Mouse (Mus musculus) stomach, postnatal 0 days (tissue): ENCODE data around the gene Fmn2. TPM values are rescaled to one million over a fixed set of nuclear protein-coding genes. Genes with fewer than 3 reads are reported as not detected.
A peak's percentile ranks its signal among the peaks of the same experiment; 100 is the strongest.

Experiments used
- ATAC-seq: fragments of 200-750 bp; cut with Nextera tagmentation; 2 replicates; pipeline ENCODE4 v1.8.0; 2017; ENCODE audit not compliant: low FRiP score, low TSS enrichment
- DNase-seq: peaks from one replicate; pipeline ENCODE4 v3.0.0-alpha.2; 2016; ENCODE audit warnings: low spot score
- H3K27ac ChIP-seq: fragments of 300-500 bp; sonication (generic); replicated peaks from 2 replicates; pipeline ENCODE4 v1.5.1; 2014; ENCODE audit warnings: mild to moderate bottlenecking, control low read depth
- H3K27me3 ChIP-seq: fragments of 300-500 bp; sonication (generic); 2 replicates; pipeline ENCODE4 v1.6.1; 2014; ENCODE audit warnings: low read length; ENCODE audit not compliant: control insufficient read depth, insufficient read depth
- H3K36me3 ChIP-seq: fragments of 300-500 bp; sonication (generic); 2 replicates; pipeline ENCODE4 v1.6.1; 2014; ENCODE audit warnings: low read length, mixed read lengths; ENCODE audit not compliant: control insufficient read depth, insufficient read depth
- H3K4me1 ChIP-seq: fragments of 300-500 bp; sonication (generic); replicated peaks from 2 replicates; pipeline ENCODE4 v1.6.1; 2014; ENCODE audit warnings: antibody characterized with exemption; ENCODE audit not compliant: control insufficient read depth, insufficient read depth
- H3K4me2 ChIP-seq: fragments of 300-500 bp; sonication (generic); replicated peaks from 2 replicates; pipeline ENCODE4 v1.6.1; 2014; ENCODE audit warnings: low read depth, mild to moderate bottlenecking, control low read depth, moderate library complexity
- H3K4me3 ChIP-seq: fragments of 300-500 bp; sonication (generic); 2 replicates; pipeline ENCODE4 v1.5.1; 2014; ENCODE audit warnings: low read depth, low read length, control low read depth
- H3K9ac ChIP-seq: fragments of 300-500 bp; sonication (generic); 2 replicates; pipeline ENCODE4 v1.6.1; 2014; ENCODE audit warnings: mild to moderate bottlenecking, low read length, control low read depth, mixed read lengths
- H3K9me3 ChIP-seq: fragments of 300-500 bp; sonication (generic); 2 replicates; pipeline ENCODE4 v1.6.1; 2016; ENCODE audit warnings: low read length; ENCODE audit not compliant: control insufficient read depth
- CTCF ChIP-seq: IDR thresholded peaks from 2 replicates; pipeline ENCODE4 v1.5.1; 2016; ENCODE audit warnings: antibody characterized with exemption, low read depth, mild to moderate bottlenecking, moderate library complexity
- EP300 ChIP-seq: optimal IDR thresholded peaks from 2 replicates; pipeline ENCODE3; 2016; ENCODE audit warnings: antibody characterized with exemption
- WGBS: fragments of 180-500 bp; shearing (Covaris S2); extraction: QIAGEN DNeasy Blood & Tissue Kit; methylation state at CpG from one replicate; pipeline ENCODE4 v1.1.7; 2014; 5-methylcytosine and 5-hydroxymethylcytosine counted together
- polyA plus RNA-seq: library from polyadenylated mRNA; unstranded; fragments of >200 nt; fragmentation: Nextera tagmentation; extraction: Ambion mirVana; gene quantifications from 2 replicates; pipeline ENCODE4 v1.2.1, GENCODE M21; 2015

Fmn2 gene
- polyA plus RNA-seq: 0.48 and 0.67 TPM in 2 replicates

- ATAC-seq: peak; percentile 70
- H3K4me2 ChIP-seq: peak within 1 kb of the TSS; percentile 88
Observed at GRCm38 (mm10) chr1:174501661-174502030, at the start of gene Fmn2. Fmn2 (plus strand) TSS chr1:174501825.

GRCm38 (mm10) chr1:174455100-174455499 lies 46.5 kb upstream of the Fmn2 start:
- ATAC-seq (no peak), DNase-seq (no peak)
- H3K4me1 ChIP-seq: no peaks in the 10 kb centered on the region
- no peak overlapping the region for H3K27ac ChIP-seq
- no peaks in the 10 kb centered on the region for H3K9me3 ChIP-seq
- H3K4me2 ChIP-seq: no peak overlapping the region
- H3K36me3 ChIP-seq: no peaks in the 10 kb centered on the region
- H3K9ac ChIP-seq: no peak overlapping the region
- TF ChIP-seq EP300 (no peak), CTCF (no peak)
- no peak overlapping the region for H3K4me3 ChIP-seq
- 77% methylated on average over 2 of the region's 2 CpGs for WGBS
- H3K27me3 ChIP-seq: no peaks in the 10 kb centered on the region

More at GRCm38 (mm10) chr1:174501661-174502030, at the start of gene Fmn2:
- TF ChIP-seq EP300 (no peak), CTCF (no peak)
- 0 out of 2 replicates have a peak, but pooled peaks cover 2% of the 10 kb centered on the region for H3K27me3 ChIP-seq
- peak within 1 kb of the TSS; percentile 63 for H3K9ac ChIP-seq
- peak within 1 kb of the TSS; percentile 52 for H3K4me3 ChIP-seq
- DNase-seq: peak; percentile 59
- WGBS: under 1% methylated on average over 29 of the region's 29 CpGs
- H3K27ac ChIP-seq: no peak within 1 kb of the TSS
- no peaks in the 10 kb centered on the region for H3K9me3 ChIP-seq
- H3K36me3 ChIP-seq: no peaks in the 10 kb centered on the region
- 0 out of 2 replicates have a peak, but pooled peaks cover 2% of the 10 kb centered on the region for H3K4me1 ChIP-seq

- Histone ChIP-seq H3K4me2 (no peak overlapping the region), H3K27ac (no peak overlapping the region), H3K9ac (no peak overlapping the region), H3K4me1 (no peaks in the 10 kb centered on the region), H3K9me3 (no peaks in the 10 kb centered on the region), H3K36me3 (no peaks in the 10 kb centered on the region), H3K4me3 (no peak overlapping the region), H3K27me3 (no peaks in the 10 kb centered on the region)
- TF ChIP-seq CTCF (no peak), EP300 (no peak)
- ATAC-seq: no peak
- no peak for DNase-seq
- WGBS: 78% methylated on average over 3 of the region's 3 CpGs
Observed at GRCm38 (mm10) chr1:174465385-174465784, 36.2 kb upstream of the Fmn2 start.

- no peak for ATAC-seq
- H3K27ac ChIP-seq: no peak overlapping the region
- H3K36me3 ChIP-seq: no peaks in the 10 kb centered on the region
- H3K9ac ChIP-seq: no peak overlapping the region
- no peaks in the 10 kb centered on the region for H3K9me3 ChIP-seq
- no peaks in the 10 kb centered on the region for H3K27me3 ChIP-seq
- H3K4me2 ChIP-seq: no peak overlapping the region
- TF ChIP-seq EP300 (no peak), CTCF (peak; percentile 80)
- no peak overlapping the region for H3K4me3 ChIP-seq
- H3K4me1 ChIP-seq: no peaks in the 10 kb centered on the region
- 30% methylated on average over 2 of the region's 2 CpGs for WGBS
- no peak for DNase-seq
Observed at GRCm38 (mm10) chr1:174466240-174466639, 35.4 kb upstream of the Fmn2 start.

GRCm38 (mm10) chr1:174469736-174470135 lies 31.9 kb upstream of the Fmn2 start:
- H3K27ac ChIP-seq: no peak overlapping the region
- H3K9me3 ChIP-seq: no peaks in the 10 kb centered on the region
- no peak for TF ChIP-seq EP300
- TF ChIP-seq CTCF: peak; percentile 95
- no peak overlapping the region for H3K9ac ChIP-seq
- no peaks in the 10 kb centered on the region for H3K36me3 ChIP-seq
- DNase-seq: peak; percentile 36
- ATAC-seq: peak; percentile 61
- 4% methylated on average over 6 of the region's 6 CpGs for WGBS
- H3K27me3 ChIP-seq: no peaks in the 10 kb centered on the region
- no peak overlapping the region for H3K4me3 ChIP-seq
- H3K4me2 ChIP-seq: no peak overlapping the region
- no peaks in the 10 kb centered on the region for H3K4me1 ChIP-seq

- Histone ChIP-seq H3K36me3 (no peaks in the 10 kb centered on the region), H3K4me2 (no peak overlapping the region), H3K27me3 (no peaks in the 10 kb centered on the region), H3K4me3 (no peak overlapping the region), H3K27ac (no peak overlapping the region), H3K4me1 (no peaks in the 10 kb centered on the region), H3K9me3 (no peaks in the 10 kb centered on the region), H3K9ac (no peak overlapping the region)
- WGBS: 90% methylated on average over 6 of the region's 6 CpGs
- TF ChIP-seq CTCF (no peak), EP300 (no peak)
- ATAC-seq (no peak), DNase-seq (no peak)
Observed at GRCm38 (mm10) chr1:174482567-174482966, 19.1 kb upstream of the Fmn2 start.
